Mouse (Mus musculus) embryonic facial prominence, embryonic 11.5 days (tissue): ENCODE results near the gene Eml4. TPM values are rescaled to one million over a fixed set of nuclear protein-coding genes. Genes with fewer than 3 reads are reported as not detected.
A peak's percentile ranks its signal among the peaks of the same experiment; 100 is the strongest.

Experiments used
- ATAC-seq: fragments of 200-750 bp; cut with Nextera tagmentation; replicated peaks from 2 replicates; pipeline ENCODE4 v1.8.0; 2017; ENCODE audit warnings: low read depth; ENCODE audit not compliant: insufficient number of reproducible peaks, low FRiP score, low TSS enrichment
- DNase-seq: peaks from one replicate; pipeline ENCODE4 v3.0.0-alpha.2; 2015; ENCODE audit warnings: low spot score
- H3K27ac ChIP-seq: fragments of 300-500 bp; sonication (generic); replicated peaks from 2 replicates; pipeline ENCODE4 v1.5.1; 2014; ENCODE audit warnings: mild to moderate bottlenecking, low read depth, low read length, control low read depth
- H3K27me3 ChIP-seq: fragments of 300-500 bp; sonication (generic); 2 replicates; pipeline ENCODE4 v1.6.1; 2014; ENCODE audit warnings: mild to moderate bottlenecking, low read length, moderate library complexity, mixed read lengths; ENCODE audit not compliant: control insufficient read depth, insufficient read depth
- H3K36me3 ChIP-seq: fragments of 300-500 bp; sonication (generic); replicated peaks from 2 replicates; pipeline ENCODE4 v1.6.1; 2014; ENCODE audit warnings: low read depth, mild to moderate bottlenecking, low read length, moderate library complexity, mixed read lengths; ENCODE audit not compliant: control insufficient read depth, insufficient read depth
- H3K4me1 ChIP-seq: fragments of 300-500 bp; sonication (generic); 2 replicates; pipeline ENCODE4 v1.6.1; 2014; ENCODE audit warnings: low read length, mixed read lengths; ENCODE audit not compliant: control insufficient read depth, insufficient read depth
- H3K4me2 ChIP-seq: fragments of 300-500 bp; sonication (generic); 2 replicates; pipeline ENCODE4 v1.6.1; 2014; ENCODE audit warnings: low read depth, mild to moderate bottlenecking, control low read depth, low read length, moderate library complexity
- H3K4me3 ChIP-seq: fragments of 300-500 bp; sonication (generic); 2 replicates; pipeline ENCODE4 v1.5.1; 2014; ENCODE audit warnings: low read depth, low read length, control low read depth
- H3K9ac ChIP-seq: fragments of 300-500 bp; sonication (generic); replicated peaks from 2 replicates; pipeline ENCODE4 v1.6.1; 2014; ENCODE audit warnings: mild to moderate bottlenecking, control low read depth, low read length
- H3K9me3 ChIP-seq: fragments of 300-500 bp; sonication (generic); replicated peaks from 2 replicates; pipeline ENCODE4 v1.6.1; 2016; ENCODE audit warnings: mild to moderate bottlenecking, low read length, inconsistent platforms, mixed read lengths; ENCODE audit not compliant: control insufficient read depth
- WGBS: fragments of 180-500 bp; shearing (Covaris S2); extraction: QIAGEN DNeasy Blood & Tissue Kit; methylation state at CpG from one replicate; pipeline ENCODE4 v1.1.7; 2014; 5-methylcytosine and 5-hydroxymethylcytosine counted together
- polyA plus RNA-seq: library from polyadenylated mRNA; unstranded; fragments of >200 nt; fragmentation: Nextera tagmentation; extraction: Ambion mirVana; gene quantifications from 2 replicates; pipeline ENCODE4 v1.2.1, GENCODE M21; 2014

The Eml4 gene
- polyA plus RNA-seq, 1 experiment from 2014 or later = 65.6 TPM

- H3K4me1 ChIP-seq = no peaks in the 10 kb centered on the region
- H3K27me3 ChIP-seq = no peaks in the 10 kb centered on the region
- no peak overlapping the region for H3K27ac ChIP-seq
- no peak for DNase-seq
- H3K4me3 ChIP-seq = no peak overlapping the region
- H3K9me3 ChIP-seq = no peaks in the 10 kb centered on the region
- H3K4me2 ChIP-seq = no peak overlapping the region
- 42% methylated on average over 13 of the region's 13 CpGs for whole genome bisulfite sequencing
- H3K36me3 ChIP-seq = no peaks in the 10 kb centered on the region
- no peak for ATAC-seq
- H3K9ac ChIP-seq = no peak overlapping the region
Observed at GRCm38 (mm10) chr17:83335183-83335584, 15.5 kb upstream of the Eml4 start.

DNA sequence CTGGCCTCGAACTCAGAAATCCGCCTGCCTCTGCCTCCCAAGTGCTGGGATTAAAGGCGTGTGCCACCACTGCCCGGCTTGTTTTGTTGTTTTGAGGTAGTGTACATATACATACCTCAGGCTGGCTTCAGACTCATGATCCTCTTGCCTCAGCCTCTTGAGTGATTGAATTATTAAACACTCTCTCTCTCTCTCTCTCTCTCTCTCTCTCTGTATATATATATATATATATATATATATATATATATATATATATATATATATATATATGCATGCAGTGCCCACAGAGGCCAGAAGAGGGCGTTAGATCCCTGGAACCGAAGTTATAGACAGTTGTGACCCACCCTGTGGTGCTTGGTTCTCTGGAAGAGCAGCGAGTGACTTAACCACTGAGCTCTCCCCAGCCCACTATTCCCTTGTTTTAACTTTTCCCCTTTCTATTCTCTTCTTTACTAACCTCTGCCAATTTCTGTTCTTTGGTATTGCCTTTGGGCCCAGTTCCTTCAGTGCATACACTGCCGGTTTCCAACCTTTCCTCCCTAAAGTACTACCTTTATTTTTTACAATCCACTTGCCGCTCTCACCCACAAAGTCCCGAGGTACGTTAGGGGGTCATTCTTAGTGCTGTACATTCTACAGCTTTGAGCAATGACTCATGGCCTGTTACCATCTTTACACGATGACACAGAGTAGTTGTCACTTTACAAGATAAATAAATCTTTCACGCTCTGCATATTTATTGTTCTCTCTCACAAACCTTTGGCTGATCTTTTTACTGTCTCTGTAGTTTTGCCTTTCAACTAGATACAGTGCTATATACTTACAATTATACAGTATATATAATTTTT lies 13.5 kb upstream of the Eml4 start:
- ATAC-seq (no peak), DNase-seq (no peak)
- Histone ChIP-seq H3K27me3 (no peaks in the 10 kb centered on the region), H3K9ac (no peak overlapping the region), H3K4me1 (no peaks in the 10 kb centered on the region), H3K4me2 (no peak overlapping the region), H3K27ac (no peak overlapping the region), H3K9me3 (no peaks in the 10 kb centered on the region), H3K36me3 (no peaks in the 10 kb centered on the region), H3K4me3 (no peak overlapping the region)
- 81% methylated on average over 13 of the region's 13 CpGs for WGBS

GRCm38 (mm10) chr17:83339368-83340085 lies 11.2 kb upstream of the Eml4 start:
- Histone ChIP-seq H3K9ac (no peak overlapping the region), H3K4me2 (no peak overlapping the region), H3K4me3 (no peak overlapping the region), H3K27ac (no peak overlapping the region), H3K9me3 (no peaks in the 10 kb centered on the region), H3K4me1 (no peaks in the 10 kb centered on the region), H3K27me3 (no peaks in the 10 kb centered on the region), H3K36me3 (no peaks in the 10 kb centered on the region)
- no peak for ATAC-seq
- no peak for DNase-seq
- WGBS = 77% methylated on average over 13 of the region's 13 CpGs

- Histone ChIP-seq H3K27me3 (no peaks in the 10 kb centered on the region), H3K36me3 (no peaks in the 10 kb centered on the region), H3K9ac (no peak overlapping the region), H3K4me1 (no peaks in the 10 kb centered on the region), H3K9me3 (no peaks in the 10 kb centered on the region), H3K4me2 (no peak overlapping the region), H3K27ac (no peak overlapping the region), H3K4me3 (no peak overlapping the region)
- no peak for ATAC-seq
- 63% methylated on average over 16 of the region's 16 CpGs for WGBS
- DNase-seq = no peak
Observed at GRCm38 (mm10) chr17:83340895-83341524, 9.7 kb upstream of the Eml4 start.

DNA sequence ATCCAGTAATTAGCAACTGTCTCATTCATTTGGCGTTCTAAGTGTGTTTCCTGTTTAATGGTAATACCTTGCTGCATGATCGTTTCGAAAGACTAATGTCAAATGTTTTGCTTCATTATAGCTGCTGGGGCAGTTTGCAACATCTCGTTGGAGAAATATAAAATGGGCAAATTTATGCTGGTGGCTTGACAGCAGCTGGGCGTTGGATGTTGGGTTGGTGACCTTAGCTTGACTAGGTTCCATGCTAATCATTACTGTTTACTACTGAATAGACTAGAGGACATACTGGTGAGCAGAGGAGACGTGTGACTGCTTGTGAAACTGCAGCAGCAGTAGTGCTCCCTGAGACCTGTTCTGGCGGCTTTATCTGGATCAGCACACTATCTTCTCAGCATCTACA lies 6.5 kb upstream of the Eml4 start:
- H3K27me3 ChIP-seq = no peaks in the 10 kb centered on the region
- no peaks in the 10 kb centered on the region for H3K4me1 ChIP-seq
- H3K9ac ChIP-seq = no peak overlapping the region
- ATAC-seq (no peak), DNase-seq (no peak)
- H3K9me3 ChIP-seq = no peaks in the 10 kb centered on the region
- 81% methylated on average over 7 of the region's 7 CpGs for WGBS
- H3K27ac ChIP-seq = no peak overlapping the region
- no peak overlapping the region for H3K4me2 ChIP-seq
- H3K36me3 ChIP-seq = no peaks in the 10 kb centered on the region
- H3K4me3 ChIP-seq = no peak overlapping the region

GRCm38 (mm10) chr17:83348056-83348822 lies 2.5 kb upstream of the Eml4 start:
- H3K9ac ChIP-seq = no peak overlapping the region
- no peak overlapping the region for H3K4me3 ChIP-seq
- H3K9me3 ChIP-seq = no peaks in the 10 kb centered on the region
- ATAC-seq (no peak), DNase-seq (no peak)
- no peaks in the 10 kb centered on the region for H3K4me1 ChIP-seq
- H3K4me2 ChIP-seq = no peak overlapping the region
- no peaks in the 10 kb centered on the region for H3K36me3 ChIP-seq
- H3K27me3 ChIP-seq = no peaks in the 10 kb centered on the region
- no peak overlapping the region for H3K27ac ChIP-seq
- 87% methylated on average over 9 of the region's 9 CpGs for WGBS

- peak; percentile 33 for DNase-seq
- ATAC-seq = peak; percentile 56
- under 1% methylated on average over 47 of the region's 57 CpGs for WGBS
Observed at GRCm38 (mm10) chr17:83351119-83351531, 394 bp downstream of the Eml4 start.

More at GRCm38 (mm10) chr17:83351119-83351531, 394 bp downstream of the Eml4 start:
- Histone ChIP-seq H3K4me1 (no peaks in the 10 kb centered on the region; the same call in 1 of the 2 replicates), H3K27me3 (no peaks in the 10 kb centered on the region), H3K36me3 (no peaks in the 10 kb centered on the region), H3K27ac (peak overlapping the region; percentile 87), H3K4me2 (peak overlapping the region; percentile 61), H3K4me3 (peak overlapping the region; percentile 96), H3K9ac (peak overlapping the region; percentile 92), H3K9me3 (no peaks in the 10 kb centered on the region)
